Mouse (Mus musculus) kidney, adult 9 months (tissue): ENCODE measurements at regions not wholly inside any gene's neighbourhood (a gene's known extent, or its start where the extent isn't known, plus 50 kb on each side); places are given as distances from the start of the nearest gene placed in this dataset.
A peak's percentile ranks its signal among the peaks of the same experiment; 100 is the strongest.
"Not testable (repeated sequence)": the region's sequence is repeated elsewhere in the genome, so short reads cannot be mapped to it uniquely, and the experiment has no call there.

ENCODE experiments used
- DNase-seq: peaks from one replicate; pipeline ENCODE4 v3.0.0; 2022

DNA sequence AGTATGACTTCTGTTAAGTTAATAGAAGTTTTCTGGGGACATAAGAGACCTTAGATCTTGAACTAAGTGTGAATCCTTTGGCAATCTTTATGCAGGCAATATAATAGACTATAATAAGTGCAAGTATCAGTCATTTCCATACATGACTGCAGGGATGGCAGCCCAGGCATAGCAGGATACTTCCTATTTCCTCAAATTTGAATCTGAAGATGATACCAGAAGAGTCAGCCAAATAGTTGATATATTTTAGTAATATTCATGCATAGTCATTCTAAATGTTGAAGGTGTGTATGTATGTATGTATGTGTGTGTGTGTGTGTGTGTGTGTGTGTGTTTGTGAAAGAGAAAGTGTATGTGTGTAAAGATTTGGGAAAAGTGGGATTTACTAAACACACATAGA, 64.3 kb downstream of the Prl2c2 start:
- not testable (repeated sequence) for DNase-seq

DNA sequence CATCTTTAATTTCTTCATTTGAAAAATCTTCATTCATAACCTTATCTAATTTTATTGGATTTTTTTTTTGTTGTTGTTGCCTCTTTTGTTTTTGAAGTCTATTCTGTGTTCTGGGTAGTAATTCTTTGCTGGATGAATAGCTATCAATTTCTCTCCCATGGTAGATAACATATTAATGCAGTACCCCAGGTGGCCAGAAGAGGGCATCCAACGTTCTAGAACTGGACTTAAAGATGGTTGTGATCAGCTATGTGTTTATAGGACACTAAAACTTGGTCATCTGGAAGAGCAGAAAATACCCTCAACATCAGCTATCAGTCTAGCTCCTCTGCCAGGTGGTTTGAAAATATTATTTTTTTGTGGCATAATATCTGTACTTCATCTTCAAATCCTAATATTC, 70.1 kb downstream of the Prl2c2 start:
- DNase-seq, result peak; percentile 43

DNA sequence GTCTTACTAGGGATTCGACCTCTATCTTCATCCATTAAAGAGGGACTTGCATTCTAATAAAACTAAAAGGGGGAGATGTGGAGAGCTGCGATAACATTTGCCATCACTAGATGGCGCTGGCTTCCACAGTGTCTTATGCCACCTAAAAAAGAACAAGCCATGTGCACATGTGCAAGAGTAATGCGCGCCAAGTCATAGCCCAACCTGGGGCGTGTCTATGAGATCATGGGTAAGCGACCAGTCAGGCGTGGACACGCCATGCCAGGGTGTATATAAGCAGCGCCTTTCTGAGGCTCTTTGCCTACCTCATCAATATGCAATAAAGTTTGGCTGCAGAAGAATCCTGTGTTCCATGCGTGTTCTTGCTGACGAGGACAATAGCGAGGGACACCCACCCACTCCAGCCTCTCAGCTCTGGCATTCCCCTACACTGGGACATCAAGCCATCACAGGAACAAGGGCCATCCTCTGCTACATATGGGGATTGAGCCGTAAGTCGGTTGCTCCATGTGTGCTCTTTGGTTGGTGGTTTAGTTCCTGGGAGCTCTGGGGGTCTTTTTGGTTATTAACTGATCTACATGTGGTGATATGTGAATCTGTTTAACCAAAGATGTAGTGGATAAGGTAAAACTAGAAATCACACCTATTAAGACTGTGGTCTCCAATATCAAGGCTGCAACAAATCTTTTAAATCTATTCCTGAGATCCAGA, 73.1 kb downstream of the Prl2c2 start:
- DNase-seq, result peak; percentile 15

DNA sequence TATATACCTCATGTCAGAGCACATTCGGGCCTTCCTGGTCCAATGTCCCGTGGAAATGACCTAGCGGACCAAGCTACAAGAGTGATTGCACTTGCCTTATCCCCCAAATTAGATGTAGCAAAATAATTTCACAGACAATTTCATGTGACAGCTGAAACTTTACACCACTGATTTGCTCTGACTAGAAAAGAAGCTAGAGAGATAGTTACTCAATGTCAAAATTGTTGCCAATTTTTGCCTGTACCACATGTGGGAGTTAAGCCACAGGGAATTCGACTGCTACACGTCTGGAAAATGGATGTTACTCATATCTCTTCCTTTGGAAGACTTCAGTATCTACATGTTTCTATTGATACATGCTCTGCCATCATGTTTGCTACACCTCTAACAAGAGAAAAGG, 74.6 kb downstream of the Prl2c2 start:
- no peak for DNase-seq

DNA sequence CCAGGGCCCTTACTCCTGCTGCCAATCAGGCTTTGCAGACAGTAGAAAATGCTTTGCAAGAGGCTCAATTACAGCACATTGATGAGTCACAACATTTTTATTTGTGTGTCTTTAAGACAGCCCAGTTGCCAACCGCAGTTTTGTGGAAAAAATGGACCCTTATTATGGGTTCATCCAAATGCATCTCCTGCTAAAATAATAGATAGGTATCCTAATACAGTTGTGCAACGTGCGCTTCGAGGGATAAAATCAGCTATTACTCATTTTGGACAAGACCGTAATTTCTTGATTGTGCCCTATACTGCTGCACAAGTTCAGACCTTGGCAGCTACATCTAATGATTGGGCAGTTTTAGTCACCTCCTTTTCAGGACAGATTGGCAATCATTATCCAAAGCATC, 75.4 kb downstream of the Prl2c2 start:
- no peak for DNase-seq

DNA sequence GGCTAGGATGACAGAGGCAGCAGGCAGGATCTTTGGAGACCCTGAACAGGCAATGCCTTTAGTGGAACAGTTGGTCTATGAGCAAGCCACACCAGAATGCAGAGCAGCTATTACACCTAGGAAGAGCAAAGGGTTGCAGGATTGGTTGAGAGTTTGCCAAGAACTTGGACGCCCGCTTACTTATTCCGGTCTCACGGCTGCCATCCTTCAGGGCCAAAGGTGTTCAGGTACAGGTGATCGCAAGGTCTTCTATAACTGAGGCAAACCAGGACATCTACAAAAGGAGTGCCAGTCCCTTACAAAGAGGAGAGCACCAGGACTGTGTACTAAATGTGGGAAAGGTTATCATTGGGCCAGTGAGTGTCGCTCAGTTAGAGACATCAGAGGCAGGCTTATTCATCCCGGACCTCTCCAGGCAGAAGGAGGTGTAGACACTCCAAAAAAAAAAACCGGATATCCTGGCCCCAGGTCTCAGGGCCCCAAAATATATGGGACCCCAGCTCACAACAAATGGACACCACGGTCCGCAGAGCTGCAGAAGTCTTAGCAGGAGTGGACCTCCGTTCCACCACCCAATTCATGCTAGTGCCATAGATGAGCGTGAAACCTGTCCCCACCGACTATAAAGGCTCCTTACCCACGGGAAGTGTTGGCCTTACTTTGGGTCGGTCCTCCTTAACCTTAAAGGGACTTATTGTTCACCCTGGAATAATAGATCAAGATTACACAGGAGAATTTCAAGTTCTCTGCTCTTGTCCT, 77.4 kb downstream of the Prl2c2 start:
- DNase-seq, result no peak

DNA sequence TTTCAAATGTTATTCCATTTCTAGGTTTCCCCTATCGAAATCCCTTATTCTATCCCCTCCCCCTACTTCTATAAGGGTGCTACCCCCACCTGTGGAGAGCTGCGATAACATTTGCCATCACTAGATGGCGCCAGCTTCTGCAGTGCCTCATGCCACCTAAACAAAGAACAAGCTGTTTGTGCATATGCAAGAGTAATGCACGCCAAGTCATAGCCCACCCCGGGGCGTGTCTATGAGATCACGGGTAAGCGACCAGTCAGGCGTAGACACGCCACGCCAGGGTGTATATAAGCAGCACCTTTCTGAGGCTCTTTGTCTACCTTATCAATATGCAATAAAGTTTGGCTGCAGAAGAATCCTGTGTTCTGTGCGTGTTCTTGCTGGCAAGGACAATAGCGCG, 79.6 kb downstream of the Prl2c2 start:
- no peak for DNase-seq

DNA sequence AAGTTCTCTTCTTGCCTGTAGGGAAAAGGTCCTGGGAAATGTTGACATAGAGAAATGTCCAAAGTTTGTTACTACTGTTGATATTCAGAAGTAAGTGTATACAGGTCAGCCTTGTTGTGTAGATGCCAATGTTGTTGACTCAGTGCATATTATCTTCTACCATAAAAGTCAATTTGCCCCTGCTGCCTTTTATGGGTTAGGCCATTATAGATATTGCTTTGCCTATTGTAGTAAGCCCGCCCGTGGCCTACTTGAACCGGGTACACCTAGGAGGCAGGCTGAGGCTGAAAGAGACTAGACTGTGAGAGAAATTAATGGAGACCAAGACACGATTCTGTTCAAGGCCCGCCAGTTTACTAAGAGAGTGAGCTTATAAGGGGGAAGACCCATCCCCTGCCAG, 92.3 kb downstream of the Prl2c2 start:
- DNase-seq, result no peak

DNA sequence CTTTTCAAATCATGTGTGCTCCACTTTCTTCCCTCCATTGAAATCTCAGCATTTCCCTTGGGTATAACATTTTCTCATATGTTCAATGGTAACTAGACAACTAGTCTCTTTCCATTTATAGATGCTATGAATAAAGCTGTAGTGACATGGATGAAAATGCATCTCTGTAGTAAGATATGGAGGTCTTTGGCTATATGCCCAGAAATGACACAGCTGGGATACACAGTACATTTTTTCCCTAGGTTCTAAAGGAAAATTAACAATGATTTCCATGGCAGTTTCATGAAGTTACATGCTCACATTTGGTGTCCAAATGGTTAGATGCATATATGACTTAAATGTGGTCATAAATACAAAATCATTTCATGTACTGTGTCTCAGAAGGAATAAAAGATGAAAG, 99.0 kb downstream of the Prl2c2 start:
- no peak for DNase-seq

DNA sequence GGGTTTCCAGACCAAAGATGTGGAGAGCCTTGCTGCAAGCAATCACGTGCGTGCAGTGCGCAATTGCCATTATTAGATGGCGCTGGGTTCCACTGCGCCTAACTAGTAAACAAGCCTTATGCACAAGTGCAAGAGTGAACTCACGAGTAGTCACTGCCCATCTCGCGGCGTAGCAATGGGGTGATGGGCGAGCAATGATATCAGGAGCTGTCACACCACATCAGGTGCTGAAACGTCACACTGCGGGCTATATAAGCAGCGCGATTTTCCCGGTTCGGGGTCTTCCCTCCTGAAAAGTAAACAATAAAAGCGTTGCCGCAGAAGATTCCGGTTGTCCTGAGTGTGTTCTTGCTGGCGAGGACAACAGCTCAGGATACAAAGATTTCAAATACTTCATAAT, 89.8 kb upstream of the Prl2c3 start:
- not testable (repeated sequence) for DNase-seq

DNA sequence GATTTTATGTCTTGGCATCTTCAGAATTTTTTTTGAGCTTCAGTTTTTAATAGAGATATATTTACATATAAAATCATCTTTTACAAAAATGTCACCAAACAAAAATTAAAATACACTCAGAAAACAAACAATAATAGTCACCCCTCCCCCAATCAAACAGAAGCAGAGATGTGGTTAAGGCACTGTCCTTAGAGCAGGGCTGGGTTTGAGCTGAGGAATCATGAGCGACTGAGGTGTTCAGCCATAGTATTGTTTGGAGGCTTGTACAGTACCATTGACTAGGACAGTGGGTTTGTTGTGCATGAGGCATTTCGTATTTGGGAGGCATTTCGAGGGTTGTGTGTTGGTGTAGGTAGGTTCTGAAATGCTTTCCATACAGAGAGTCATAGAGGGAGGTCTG, 79.6 kb upstream of the Prl2c3 start:
- DNase-seq, result not testable (repeated sequence)

DNA sequence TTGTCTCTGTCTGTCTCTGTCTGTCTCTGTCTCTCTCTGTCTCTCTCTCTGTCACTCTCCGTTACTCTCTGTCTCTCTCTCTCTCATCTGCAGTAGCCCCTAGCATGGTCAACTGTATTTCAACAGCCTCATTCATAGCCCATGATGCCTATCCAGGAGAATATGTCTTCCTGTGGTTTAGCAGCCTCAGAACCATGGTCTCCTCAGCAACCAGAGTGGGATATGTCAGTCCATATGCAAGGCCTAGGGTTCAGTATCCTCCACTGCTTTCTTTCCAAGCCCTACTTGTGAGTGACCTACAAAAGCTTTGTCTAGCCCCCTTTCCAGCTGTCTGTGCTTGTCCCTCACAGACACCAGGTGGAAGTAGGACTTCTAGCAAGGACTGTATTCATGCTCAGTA, 65.1 kb upstream of the Prl2c3 start:
- DNase-seq, result not testable (repeated sequence)

DNA sequence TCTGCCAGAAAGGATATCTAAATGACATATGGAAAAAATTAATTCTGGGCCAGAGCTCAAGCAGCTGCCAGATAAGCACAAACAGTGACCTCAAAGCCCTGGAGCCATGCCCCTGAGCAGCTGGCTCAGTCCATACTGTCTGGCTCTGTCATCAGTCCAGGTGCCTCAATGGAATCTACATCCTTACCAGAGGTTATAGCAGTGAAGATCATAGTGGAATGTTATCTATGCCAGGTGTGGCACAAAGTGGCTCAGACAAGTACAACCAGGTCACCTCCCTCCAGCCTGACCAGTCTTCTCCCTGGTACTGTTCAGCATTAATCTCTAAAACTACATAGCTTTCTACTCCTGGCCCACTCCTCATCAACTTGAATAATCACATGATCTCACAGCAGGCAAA, 64.4 kb upstream of the Prl2c3 start:
- no peak for DNase-seq

DNA sequence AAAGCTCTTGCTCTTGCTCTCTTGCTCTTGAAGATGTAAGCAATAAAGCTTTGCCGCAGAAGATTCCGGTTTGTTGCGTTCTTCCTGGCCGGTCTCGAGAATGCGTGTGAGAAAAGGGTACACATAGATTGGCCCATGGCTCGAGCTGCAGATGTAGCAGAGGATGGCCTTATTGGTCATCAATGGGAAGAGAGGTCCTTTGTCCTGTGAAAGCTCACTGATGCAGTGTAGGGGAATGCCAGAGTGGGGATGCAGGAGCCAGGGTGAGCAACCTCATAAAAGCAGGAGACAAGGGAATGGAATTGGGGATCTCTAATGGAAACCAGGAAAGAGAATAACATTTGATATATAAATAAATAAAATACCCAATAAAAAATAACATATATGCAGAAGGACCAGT, 63.7 kb upstream of the Prl2c3 start:
- DNase-seq, result not testable (repeated sequence)

DNA sequence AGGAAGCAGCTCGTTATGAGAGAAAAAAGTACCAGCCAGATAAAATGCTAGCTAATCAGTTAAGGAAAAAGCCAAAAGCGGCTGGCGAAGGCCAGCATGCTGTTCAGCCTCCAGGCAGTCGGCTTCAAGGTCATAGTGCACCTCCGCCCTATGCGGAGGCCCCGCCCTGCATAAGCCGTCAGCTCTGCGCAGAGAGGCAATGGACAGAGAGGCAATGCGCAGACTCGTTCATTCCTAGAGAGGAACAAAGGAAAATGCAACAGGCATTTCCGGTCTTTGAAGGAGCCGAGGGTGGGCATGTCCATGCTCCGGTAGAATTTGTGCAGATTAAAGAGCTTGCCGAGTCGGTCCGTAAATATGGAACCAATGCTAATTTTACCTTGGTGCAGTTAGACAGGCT, 61.1 kb upstream of the Prl2c3 start:
- not testable (repeated sequence) for DNase-seq

DNA sequence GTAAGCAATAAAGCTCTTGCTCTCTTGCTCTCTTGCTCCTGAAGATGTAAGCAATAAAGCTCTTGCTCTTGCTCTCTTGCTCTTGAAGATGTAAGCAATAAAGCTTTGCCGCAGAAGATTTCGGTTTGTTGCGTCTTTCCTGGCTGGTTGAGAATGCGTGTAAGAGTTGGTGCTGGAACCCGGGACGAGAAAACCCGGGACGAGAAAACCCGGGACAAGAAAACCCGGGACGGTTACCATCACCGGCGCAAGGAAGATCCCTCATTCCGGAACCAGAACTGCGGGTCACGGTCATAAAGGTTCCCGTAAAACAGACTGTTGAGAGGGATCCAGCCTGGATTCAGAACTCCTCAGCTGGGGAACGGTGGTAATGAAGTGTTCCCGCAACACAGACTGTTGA, 60.1 kb upstream of the Prl2c3 start:
- not testable (repeated sequence) for DNase-seq
